Mouse (Mus musculus) limb, embryonic 11.5 days (tissue): ENCODE measurements around the gene Ahnak. TPM values are rescaled to one million over a fixed set of nuclear protein-coding genes. Genes with fewer than 3 reads are reported as not detected.

Experiments
- ATAC-seq: fragments of 200-750 bp; cut with Nextera tagmentation; 2 replicates; pipeline ENCODE4 v1.8.0; 2017; ENCODE audit warnings: low read depth; ENCODE audit not compliant: insufficient number of reproducible peaks, low FRiP score, low TSS enrichment
- DNase-seq: peaks from one replicate; pipeline ENCODE4 v3.0.0-alpha.2; 2015; ENCODE audit warnings: low spot score
- H3K27ac ChIP-seq: fragments of 300-500 bp; sonication (generic); replicated peaks from 2 replicates; pipeline ENCODE4 v1.5.1; 2014; ENCODE audit warnings: low read depth, mild to moderate bottlenecking, low read length
- H3K27me3 ChIP-seq: fragments of 300-500 bp; sonication (generic); 2 replicates; pipeline ENCODE4 v1.6.1; 2014; ENCODE audit warnings: mild to moderate bottlenecking, low read length, mixed read lengths; ENCODE audit not compliant: control insufficient read depth, insufficient read depth
- H3K36me3 ChIP-seq: fragments of 300-500 bp; sonication (generic); 2 replicates; pipeline ENCODE4 v1.6.1; 2014; ENCODE audit warnings: mild to moderate bottlenecking, low read length, moderate library complexity, mixed read lengths; ENCODE audit not compliant: control insufficient read depth, insufficient read depth
- H3K4me1 ChIP-seq: fragments of 300-500 bp; sonication (generic); 2 replicates; pipeline ENCODE4 v1.6.1; 2014; ENCODE audit warnings: low read length, mixed read lengths; ENCODE audit not compliant: control insufficient read depth, insufficient read depth
- H3K4me2 ChIP-seq: fragments of 300-500 bp; sonication (generic); 2 replicates; pipeline ENCODE4 v1.6.1; 2014; ENCODE audit warnings: low read depth, mild to moderate bottlenecking, moderate library complexity; ENCODE audit not compliant: severe bottlenecking
- H3K4me3 ChIP-seq: fragments of 300-500 bp; sonication (generic); 2 replicates; pipeline ENCODE4 v1.5.1; 2014; ENCODE audit warnings: low read depth, low read length
- H3K9ac ChIP-seq: fragments of 300-500 bp; sonication (generic); 2 replicates; pipeline ENCODE4 v1.6.1; 2014; ENCODE audit warnings: mild to moderate bottlenecking, low read length
- H3K9me3 ChIP-seq: fragments of 300-500 bp; sonication (generic); 2 replicates; pipeline ENCODE4 v1.6.1; 2016; ENCODE audit warnings: low read length; ENCODE audit not compliant: control insufficient read depth
- WGBS: fragments of 180-500 bp; shearing (Covaris S2); extraction: QIAGEN DNeasy Blood & Tissue Kit; methylation state at CpG from one replicate; pipeline ENCODE4 v1.1.7; 2014; 5-methylcytosine and 5-hydroxymethylcytosine counted together
- polyA plus RNA-seq: library from polyadenylated mRNA; unstranded; fragments of >200 nt; fragmentation: Nextera tagmentation; extraction: Ambion mirVana; gene quantifications from 2 replicates; pipeline ENCODE4 v1.2.1, GENCODE M21; 2014

Ahnak gene
- polyA plus RNA-seq, 1 experiment from 2014 or later, result 7.7 TPM

DNA sequence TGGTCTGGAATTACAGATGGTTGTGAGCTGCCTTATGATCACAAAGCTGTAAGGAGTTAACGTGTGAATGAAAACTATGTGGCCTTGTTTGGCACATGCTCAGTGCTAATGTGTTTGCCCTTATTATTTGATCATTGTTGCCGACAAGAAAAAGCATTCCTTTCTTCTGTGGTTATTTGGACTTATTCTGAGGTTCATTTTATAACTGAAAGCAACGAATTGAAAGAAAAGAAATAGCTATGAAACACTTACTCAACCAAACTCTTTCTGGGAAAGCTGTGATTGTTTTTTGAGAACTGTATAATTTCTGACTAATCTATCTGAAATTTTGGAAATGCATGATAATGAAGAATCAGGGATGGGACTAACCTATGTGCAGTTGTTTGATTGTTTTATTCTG lies 46.0 kb downstream of the Ahnak start:
- Histone ChIP-seq H3K36me3 (no peaks in the 10 kb centered on the region), H3K9ac (no peak overlapping the region), H3K9me3 (no peaks in the 10 kb centered on the region), H3K4me1 (no peaks in the 10 kb centered on the region), H3K27me3 (no peaks in the 10 kb centered on the region), H3K4me3 (no peak overlapping the region), H3K27ac (no peak overlapping the region), H3K4me2 (no peak overlapping the region)
- 75% methylated on average over 3 of the region's 3 CpGs for WGBS
- ATAC-seq, result no peak
- DNase-seq, result no peak

DNA sequence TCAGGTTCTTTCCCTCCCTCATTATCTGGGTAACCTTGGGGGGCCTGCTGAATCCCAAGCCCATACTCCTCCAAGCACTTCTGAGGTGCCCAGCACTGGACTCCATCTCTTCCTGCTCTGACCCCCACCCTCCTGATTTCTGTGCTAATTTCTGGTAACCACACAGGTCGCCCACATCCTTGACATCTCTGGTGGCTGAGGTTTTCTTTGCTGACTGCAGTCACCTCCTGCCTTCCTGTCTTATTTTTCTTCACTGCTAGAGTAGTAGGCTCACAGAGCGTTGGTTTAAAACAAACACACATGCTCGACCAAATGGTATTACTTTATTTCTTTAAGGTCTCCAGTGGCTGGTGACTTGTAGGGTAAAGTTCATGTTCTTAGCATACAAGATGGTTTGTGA lies 49.1 kb downstream of the Ahnak start:
- no peaks in the 10 kb centered on the region for H3K4me1 ChIP-seq
- 64% methylated on average over 3 of the region's 3 CpGs for WGBS
- no peak overlapping the region for H3K4me3 ChIP-seq
- H3K27me3 ChIP-seq, result no peaks in the 10 kb centered on the region
- H3K9me3 ChIP-seq, result no peaks in the 10 kb centered on the region
- H3K9ac ChIP-seq, result no peak overlapping the region
- H3K27ac ChIP-seq, result no peak overlapping the region
- no peak overlapping the region for H3K4me2 ChIP-seq
- no peaks in the 10 kb centered on the region for H3K36me3 ChIP-seq
- no peak for DNase-seq
- no peak for ATAC-seq

DNA sequence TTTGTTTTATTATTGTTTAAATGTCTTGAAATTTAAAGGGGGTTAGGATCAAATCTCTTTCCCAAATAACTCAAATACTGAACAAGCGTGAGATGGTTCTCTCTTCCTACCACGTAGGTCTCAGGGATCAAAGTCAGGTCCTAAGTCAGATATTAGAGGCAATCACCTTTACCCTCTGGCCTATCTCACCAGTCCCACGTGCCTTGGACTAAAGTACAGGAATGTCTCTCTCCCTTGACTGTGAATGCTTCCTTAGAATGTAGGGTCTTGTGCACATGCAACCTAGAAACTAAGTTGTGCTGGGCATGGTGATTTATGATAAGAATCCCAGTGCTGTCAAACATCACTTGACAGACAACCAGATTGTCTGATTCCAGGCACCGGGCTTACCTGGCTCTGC lies 50.2 kb downstream of the Ahnak start:
- 72% methylated on average over 4 of the region's 4 CpGs for WGBS
- no peak for DNase-seq
- Histone ChIP-seq H3K9ac (no peak overlapping the region), H3K4me3 (no peak overlapping the region), H3K27me3 (no peaks in the 10 kb centered on the region), H3K9me3 (no peaks in the 10 kb centered on the region), H3K4me2 (no peak overlapping the region), H3K4me1 (no peaks in the 10 kb centered on the region), H3K27ac (no peak overlapping the region), H3K36me3 (no peaks in the 10 kb centered on the region)
- ATAC-seq, result no peak

DNA sequence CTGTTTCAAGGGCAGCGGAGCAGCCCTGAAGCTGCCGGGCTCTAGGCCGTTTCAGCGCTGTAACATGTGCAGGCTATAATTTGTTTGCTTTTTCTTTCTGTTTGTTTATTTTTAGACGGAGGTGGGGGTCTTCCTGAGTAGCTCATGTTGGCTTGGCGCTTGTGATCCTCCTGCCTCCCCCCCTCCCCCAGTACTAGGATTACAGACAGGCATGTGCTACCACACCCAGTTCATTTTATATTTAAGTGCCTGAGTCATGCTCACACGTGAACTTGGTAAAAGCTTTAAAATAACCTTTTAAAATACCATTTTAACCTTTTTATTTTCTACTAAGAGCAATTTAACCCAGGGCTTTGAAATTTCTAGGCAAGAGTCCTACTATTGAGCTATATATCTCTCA lies 50.8 kb downstream of the Ahnak start:
- WGBS, result 62% methylated on average over 7 of the region's 7 CpGs
- Histone ChIP-seq H3K4me2 (no peak overlapping the region), H3K4me1 (no peaks in the 10 kb centered on the region), H3K9ac (no peak overlapping the region), H3K4me3 (no peak overlapping the region), H3K9me3 (no peaks in the 10 kb centered on the region), H3K27me3 (no peaks in the 10 kb centered on the region), H3K27ac (no peak overlapping the region), H3K36me3 (no peaks in the 10 kb centered on the region)
- ATAC-seq, result no peak
- no peak for DNase-seq

DNA sequence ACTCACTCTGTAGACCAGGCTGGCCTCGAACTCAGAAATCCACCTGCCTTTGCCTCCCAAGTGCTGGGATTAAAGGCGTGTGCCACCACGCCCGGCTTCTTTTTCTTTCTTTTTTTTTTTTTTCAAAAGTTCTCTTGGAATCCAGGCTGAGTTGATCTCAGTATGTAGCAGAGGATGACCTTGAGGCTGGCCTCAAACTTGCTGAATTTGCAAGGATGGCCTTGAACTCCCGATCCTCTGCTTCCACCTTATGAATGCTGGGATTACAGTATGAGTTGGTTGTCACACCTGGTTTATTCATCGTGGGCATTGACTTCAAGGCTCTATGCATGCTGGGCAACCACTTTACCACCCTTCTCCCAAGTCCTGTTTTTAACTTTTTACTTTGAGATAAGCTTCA lies 51.6 kb downstream of the Ahnak start:
- Histone ChIP-seq H3K27me3 (no peaks in the 10 kb centered on the region), H3K27ac (no peak overlapping the region), H3K9ac (no peak overlapping the region), H3K4me3 (no peak overlapping the region), H3K4me2 (no peak overlapping the region), H3K9me3 (no peaks in the 10 kb centered on the region), H3K36me3 (no peaks in the 10 kb centered on the region), H3K4me1 (no peaks in the 10 kb centered on the region)
- DNase-seq, result no peak
- no peak for ATAC-seq
- 92% methylated on average over 6 of the region's 6 CpGs for WGBS

DNA sequence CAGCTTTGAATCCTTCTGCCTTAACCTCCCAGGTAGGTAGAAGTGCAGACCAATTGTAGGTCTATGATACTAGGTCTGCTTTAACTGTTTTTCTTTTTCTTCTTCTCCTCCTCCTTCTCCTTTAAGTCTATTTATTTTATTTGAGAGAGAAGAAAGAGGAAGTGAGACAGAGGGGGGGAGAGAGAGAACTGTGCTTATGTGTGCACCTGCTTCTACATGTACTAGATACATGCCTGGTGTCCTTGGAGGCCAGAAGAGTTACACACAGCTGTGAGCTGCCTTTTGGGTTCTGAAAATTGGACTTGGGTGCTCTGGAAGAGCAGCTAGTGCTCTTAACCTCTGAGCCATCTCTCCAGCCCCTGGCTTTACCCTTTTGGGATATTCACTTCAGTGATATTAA lies 52.0 kb downstream of the Ahnak start:
- no peaks in the 10 kb centered on the region for H3K4me1 ChIP-seq
- no peaks in the 10 kb centered on the region for H3K36me3 ChIP-seq
- H3K4me2 ChIP-seq, result no peak overlapping the region
- no peaks in the 10 kb centered on the region for H3K9me3 ChIP-seq
- H3K27ac ChIP-seq, result no peak overlapping the region
- H3K4me3 ChIP-seq, result no peak overlapping the region
- H3K9ac ChIP-seq, result no peak overlapping the region
- no peaks in the 10 kb centered on the region for H3K27me3 ChIP-seq
- DNase-seq, result no peak
- no peak for ATAC-seq

DNA sequence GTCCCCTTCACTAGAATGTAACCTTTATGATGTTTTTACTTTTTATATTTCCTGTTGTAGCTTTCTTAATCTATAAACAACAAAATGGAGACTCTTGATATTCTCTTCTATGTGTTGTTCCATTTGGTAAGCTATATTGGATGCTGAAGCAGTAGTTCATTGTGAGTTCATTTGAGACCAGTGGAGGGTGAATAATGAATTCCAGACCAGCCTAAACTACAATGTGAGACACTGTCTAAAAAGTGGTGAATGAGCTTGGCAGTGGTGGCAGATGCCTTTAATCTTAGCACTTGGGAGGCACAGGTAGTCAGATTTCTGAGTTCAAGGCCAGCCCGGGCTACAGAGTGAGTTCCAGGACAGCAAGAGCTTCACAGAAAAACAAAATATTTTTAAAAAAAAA lies 54.0 kb downstream of the Ahnak start:
- no peaks in the 10 kb centered on the region for H3K27me3 ChIP-seq

DNA sequence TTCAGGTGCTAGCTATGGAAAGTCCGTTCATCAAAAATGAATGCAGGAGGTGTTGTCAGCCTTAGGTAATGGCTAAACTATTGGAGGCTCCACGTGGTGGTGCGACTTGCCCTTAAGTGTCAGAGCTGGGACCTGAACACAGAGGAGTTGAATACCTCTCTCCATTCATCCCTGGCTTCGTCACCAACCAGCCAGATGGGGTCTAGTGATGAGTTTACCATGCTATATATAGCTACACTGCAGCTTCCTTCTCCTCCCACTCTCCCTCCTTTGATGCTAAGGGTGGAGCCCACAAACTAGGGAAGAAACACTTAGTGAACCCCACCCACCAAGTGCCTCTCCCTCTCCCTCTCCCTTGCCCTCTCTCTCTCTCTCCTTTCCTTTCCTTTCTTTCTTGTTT lies 55.2 kb downstream of the Ahnak start:
- DNase-seq, result no peak
- WGBS, result 80% methylated on average over 4 of the region's 4 CpGs
- no peak overlapping the region for H3K4me2 ChIP-seq

More for the DNA sequence above, 54.0 kb downstream of the Ahnak start:
- no peak overlapping the region for H3K27ac ChIP-seq
- H3K9ac ChIP-seq, result no peak overlapping the region
- WGBS, result 81% methylated on average over 1 of the region's 1 CpGs
- no peaks in the 10 kb centered on the region for H3K9me3 ChIP-seq
- no peaks in the 10 kb centered on the region for H3K36me3 ChIP-seq
- no peak overlapping the region for H3K4me3 ChIP-seq
- DNase-seq (no peak), ATAC-seq (no peak)
- H3K4me2 ChIP-seq, result no peak overlapping the region
- H3K4me1 ChIP-seq, result no peaks in the 10 kb centered on the region

DNA sequence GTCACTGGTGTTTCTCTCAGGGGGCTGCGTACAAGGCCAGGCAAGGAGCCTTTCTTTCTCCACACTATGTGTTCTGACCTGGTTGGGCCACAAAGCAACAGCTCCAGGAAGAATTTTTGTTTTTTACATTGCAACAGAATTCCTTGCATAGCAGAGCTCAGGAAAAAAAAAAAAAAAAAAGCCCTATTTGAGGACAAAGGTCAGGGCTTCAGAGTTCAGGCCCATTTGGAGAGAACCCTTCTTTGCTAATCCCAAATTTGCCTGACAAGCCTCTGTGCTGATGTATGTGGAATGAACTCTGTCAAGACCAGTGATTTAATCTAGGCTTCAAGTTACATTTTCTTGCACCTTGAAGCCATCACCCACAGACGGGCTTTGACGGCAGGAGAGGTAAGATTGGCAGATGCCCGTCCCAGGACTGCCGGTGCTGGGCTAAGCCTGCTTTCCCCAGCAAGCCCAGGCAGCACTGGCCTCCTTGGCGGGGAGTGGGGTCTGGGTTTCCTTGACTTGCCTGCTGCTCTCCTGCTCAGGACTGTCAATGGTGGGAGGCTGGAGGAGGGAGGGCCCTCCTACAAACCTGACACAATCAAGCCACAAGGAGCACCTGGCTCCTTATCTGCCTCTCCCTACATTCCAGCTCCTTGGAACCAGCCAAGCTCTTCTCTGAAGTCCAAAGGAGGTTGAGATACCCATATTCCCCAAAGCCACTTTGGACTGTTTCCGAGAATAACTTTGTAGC lies 58.3 kb downstream of the Ahnak start:
- Histone ChIP-seq H3K4me3 (no peak overlapping the region), H3K9ac (no peak overlapping the region), H3K27me3 (no peaks in the 10 kb centered on the region), H3K4me2 (no peak overlapping the region), H3K4me1 (no peaks in the 10 kb centered on the region), H3K9me3 (no peaks in the 10 kb centered on the region), H3K36me3 (no peaks in the 10 kb centered on the region), H3K27ac (no peak overlapping the region)
- WGBS, result 65% methylated on average over 7 of the region's 7 CpGs
- ATAC-seq, result no peak
- DNase-seq, result no peak

More for the DNA sequence above, 55.2 kb downstream of the Ahnak start:
- H3K4me3 ChIP-seq, result no peak overlapping the region
- no peak overlapping the region for H3K9ac ChIP-seq
- no peaks in the 10 kb centered on the region for H3K9me3 ChIP-seq
- no peaks in the 10 kb centered on the region for H3K36me3 ChIP-seq
- no peak for ATAC-seq
- H3K4me1 ChIP-seq, result no peaks in the 10 kb centered on the region
- H3K27ac ChIP-seq, result no peak overlapping the region
- H3K27me3 ChIP-seq, result no peaks in the 10 kb centered on the region
